Mouse (Mus musculus): ENCODE data around the gene Olfr1016. TPM values are rescaled to one million over a fixed set of nuclear protein-coding genes. Genes with fewer than 3 reads are reported as not detected.

Gene Olfr1016
- total RNA-seq (2014; fragmentation: Nextera tagmentation) (not detected in 2 replicates), total RNA-seq (2017) (not detected in 2 replicates)

- no peak for ATAC-seq (replicated peaks; ENCODE audit: poor library complexity, severe bottlenecking)
Observed at GRCm38 (mm10) chr2:85802444-85802843, at the start of gene Olfr1016. Olfr1016 (minus strand) TSS chr2:85802544.

GRCm38 (mm10) chr2:85846730-85847129 is 44.4 kb upstream of the Olfr1016 start, which contains the start of gene Olfr1020:
Olfr1020 (plus strand) TSS chr2:85847030.
- no peak for ATAC-seq (replicated peaks; ENCODE audit: poor library complexity, severe bottlenecking)

GRCm38 (mm10) chr2:85845383-85845782 is 43.0 kb upstream of the Olfr1016 start, which contains the start of gene Olfr1019:
Olfr1019 (minus strand) TSS chr2:85845483.
- ATAC-seq (replicated peaks; ENCODE audit: poor library complexity, severe bottlenecking), result no peak

- ATAC-seq (replicated peaks; ENCODE audit: poor library complexity, severe bottlenecking), result no peak
Observed at GRCm38 (mm10) chr2:85818179-85818578, 15.8 kb upstream of the Olfr1016 start, which contains the start of gene Olfr1018. Olfr1018 (plus strand) TSS chr2:85818479.

GRCm38 (mm10) chr2:85804501-85804900 is 2.2 kb upstream of the Olfr1016 start:
- no peak for ATAC-seq (replicated peaks; ENCODE audit: poor library complexity, severe bottlenecking)

- ATAC-seq (replicated peaks; ENCODE audit: poor library complexity, severe bottlenecking), result no peak
Observed at GRCm38 (mm10) chr2:85792331-85792730, 10.0 kb downstream of the Olfr1016 start.

- no peak for ATAC-seq (replicated peaks; ENCODE audit: poor library complexity, severe bottlenecking)
Observed at GRCm38 (mm10) chr2:85781717-85782116, 20.6 kb downstream of the Olfr1016 start, which contains the start of gene Olfr1015. Olfr1015 (plus strand) TSS chr2:85782017.

GRCm38 (mm10) chr2:85772413-85772812 is 29.9 kb downstream of the Olfr1016 start, which contains the start of gene Olfr1014:
Olfr1014 (plus strand) TSS chr2:85772713.
- ATAC-seq (replicated peaks; ENCODE audit: poor library complexity, severe bottlenecking), result no peak

- ATAC-seq (replicated peaks; ENCODE audit: poor library complexity, severe bottlenecking), result no peak
Observed at GRCm38 (mm10) chr2:85766798-85767197, 35.5 kb downstream of the Olfr1016 start, which contains the start of gene Olfr1013. Olfr1013 (plus strand) TSS chr2:85767098.

GRCm38 (mm10) chr2:85762666-85763065 is 39.7 kb downstream of the Olfr1016 start, which contains the start of gene Olfr1012:
Olfr1012 (minus strand) TSS chr2:85762766.
- ATAC-seq (replicated peaks; ENCODE audit: poor library complexity, severe bottlenecking), result no peak

- ATAC-seq (replicated peaks; ENCODE audit: poor library complexity, severe bottlenecking), result no peak
Observed at GRCm38 (mm10) chr2:85753822-85754221, 48.5 kb downstream of the Olfr1016 start.

Other genes with a start within 250 kb of the Olfr1016 start
- not detected in 2 replicates for gene Olfr996, start 223.3 kb downstream of the Olfr1016 start, total RNA-seq (2014; fragmentation: Nextera tagmentation)
- not detected in 2 replicates for gene Olfr996, start 223.3 kb downstream of the Olfr1016 start, total RNA-seq (2017)
- gene Olfr998, start 213.6 kb downstream of the Olfr1016 start, total RNA-seq (2014; fragmentation: Nextera tagmentation), result not detected in 2 replicates
- not detected in 2 replicates for gene Olfr998, start 213.6 kb downstream of the Olfr1016 start, total RNA-seq (2017)
- not detected in 2 replicates for gene Olfr1000, start 190.6 kb downstream of the Olfr1016 start, total RNA-seq (2014; fragmentation: Nextera tagmentation)
- gene Olfr1000, start 190.6 kb downstream of the Olfr1016 start, total RNA-seq (2017), result not detected in 2 replicates
- not detected in 2 replicates for gene Olfr1002, start 151.8 kb downstream of the Olfr1016 start, total RNA-seq (2014; fragmentation: Nextera tagmentation)
- gene Olfr1002, start 151.8 kb downstream of the Olfr1016 start, total RNA-seq (2017), result not detected in 2 replicates
- gene Olfr154, start 138.1 kb downstream of the Olfr1016 start, total RNA-seq (2014; fragmentation: Nextera tagmentation), result not detected in 2 replicates
- gene Olfr154, start 138.1 kb downstream of the Olfr1016 start, total RNA-seq (2017), result not detected in 2 replicates
- gene Olfr1006, start 123.8 kb downstream of the Olfr1016 start, total RNA-seq (2014; fragmentation: Nextera tagmentation), result not detected in 2 replicates
- not detected in 2 replicates for gene Olfr1006, start 123.8 kb downstream of the Olfr1016 start, total RNA-seq (2017)
- gene Olfr1008, start 113.1 kb downstream of the Olfr1016 start, total RNA-seq (2014; fragmentation: Nextera tagmentation), result not detected in 2 replicates
- not detected in 2 replicates for gene Olfr1008, start 113.1 kb downstream of the Olfr1016 start, total RNA-seq (2017)
- not detected in 2 replicates for gene Olfr1009, start 87.1 kb downstream of the Olfr1016 start, total RNA-seq (2014; fragmentation: Nextera tagmentation)
- gene Olfr1009, start 87.1 kb downstream of the Olfr1016 start, total RNA-seq (2017), result not detected in 2 replicates
- gene Olfr1012, start 39.8 kb downstream of the Olfr1016 start, total RNA-seq (2014; fragmentation: Nextera tagmentation), result not detected in 2 replicates
- gene Olfr1012, start 39.8 kb downstream of the Olfr1016 start, total RNA-seq (2017), result not detected in 2 replicates
- gene Olfr1013, start 35.4 kb downstream of the Olfr1016 start, total RNA-seq (2014; fragmentation: Nextera tagmentation), result not detected in 2 replicates
- gene Olfr1013, start 35.4 kb downstream of the Olfr1016 start, total RNA-seq (2017), result not detected in 2 replicates
- not detected in 2 replicates for gene Olfr1014, start 29.8 kb downstream of the Olfr1016 start, total RNA-seq (2014; fragmentation: Nextera tagmentation)
- gene Olfr1014, start 29.8 kb downstream of the Olfr1016 start, total RNA-seq (2017), result not detected in 2 replicates
- gene Olfr1015, start 20.5 kb downstream of the Olfr1016 start, total RNA-seq (2014; fragmentation: Nextera tagmentation), result not detected in 2 replicates
- gene Olfr1015, start 20.5 kb downstream of the Olfr1016 start, total RNA-seq (2017), result not detected in 2 replicates
- gene Olfr1018, start 15.9 kb upstream of the Olfr1016 start, total RNA-seq (2014; fragmentation: Nextera tagmentation), result not detected in 2 replicates
- gene Olfr1018, start 15.9 kb upstream of the Olfr1016 start, total RNA-seq (2017), result not detected in 2 replicates
- gene Olfr1019, start 42.9 kb upstream of the Olfr1016 start, total RNA-seq (2014; fragmentation: Nextera tagmentation), result not detected in 2 replicates
- gene Olfr1019, start 42.9 kb upstream of the Olfr1016 start, total RNA-seq (2017), result not detected in 2 replicates
- not detected in 2 replicates for gene Olfr1020, start 44.5 kb upstream of the Olfr1016 start, total RNA-seq (2014; fragmentation: Nextera tagmentation)
- gene Olfr1020, start 44.5 kb upstream of the Olfr1016 start, total RNA-seq (2017), result not detected in 2 replicates
- gene Olfr1022, start 66.0 kb upstream of the Olfr1016 start, total RNA-seq (2014; fragmentation: Nextera tagmentation), result not detected in 2 replicates
- gene Olfr1022, start 66.0 kb upstream of the Olfr1016 start, total RNA-seq (2017), result not detected in 2 replicates
- gene Olfr1023, start 83.1 kb upstream of the Olfr1016 start, total RNA-seq (2014; fragmentation: Nextera tagmentation), result not detected in 2 replicates
- not detected in 2 replicates for gene Olfr1023, start 83.1 kb upstream of the Olfr1016 start, total RNA-seq (2017)
- not detected in 2 replicates for gene Olfr1024, start 102.5 kb upstream of the Olfr1016 start, total RNA-seq (2014; fragmentation: Nextera tagmentation)
- not detected in 2 replicates for gene Olfr1024, start 102.5 kb upstream of the Olfr1016 start, total RNA-seq (2017)
- not detected in 2 replicates for gene Olfr1025-ps1, start 112.6 kb upstream of the Olfr1016 start, total RNA-seq (2014; fragmentation: Nextera tagmentation)
- gene Olfr1025-ps1, start 112.6 kb upstream of the Olfr1016 start, total RNA-seq (2017), result not detected in 2 replicates
- gene Olfr1026, start 119.0 kb upstream of the Olfr1016 start, total RNA-seq (2014; fragmentation: Nextera tagmentation), result not detected in 2 replicates
- not detected in 2 replicates for gene Olfr1026, start 119.0 kb upstream of the Olfr1016 start, total RNA-seq (2017)
- not detected in 2 replicates for gene Olfr1028, start 147.9 kb upstream of the Olfr1016 start, total RNA-seq (2014; fragmentation: Nextera tagmentation)
- gene Olfr1028, start 147.9 kb upstream of the Olfr1016 start, total RNA-seq (2017), result not detected in 2 replicates
- gene Olfr1029, start 171.4 kb upstream of the Olfr1016 start, total RNA-seq (2014; fragmentation: Nextera tagmentation), result not detected in 2 replicates
- gene Olfr1029, start 171.4 kb upstream of the Olfr1016 start, total RNA-seq (2017), result not detected in 2 replicates
- gene Olfr1030, start 176.7 kb upstream of the Olfr1016 start, total RNA-seq (2014; fragmentation: Nextera tagmentation), result not detected in 2 replicates
- gene Olfr1030, start 176.7 kb upstream of the Olfr1016 start, total RNA-seq (2017), result not detected in 2 replicates
- not detected in 2 replicates for gene Olfr1031, start 187.8 kb upstream of the Olfr1016 start, total RNA-seq (2014; fragmentation: Nextera tagmentation)
- not detected in 2 replicates for gene Olfr1031, start 187.8 kb upstream of the Olfr1016 start, total RNA-seq (2017)
- gene Olfr1032, start 203.0 kb upstream of the Olfr1016 start, total RNA-seq (2014; fragmentation: Nextera tagmentation), result not detected in 2 replicates
- not detected in 2 replicates for gene Olfr1032, start 203.0 kb upstream of the Olfr1016 start, total RNA-seq (2017)
- 0.71 TPM in 1 of 2 replicates, not detected in the other for gene Olfr1033, start 218.1 kb upstream of the Olfr1016 start, total RNA-seq (2014; fragmentation: Nextera tagmentation)
- gene Olfr1033, start 218.1 kb upstream of the Olfr1016 start, total RNA-seq (2017), result not detected in 2 replicates
- gene Olfr1034, start 243.3 kb upstream of the Olfr1016 start, total RNA-seq (2014; fragmentation: Nextera tagmentation), result not detected in 2 replicates
- not detected in 2 replicates for gene Olfr1034, start 243.3 kb upstream of the Olfr1016 start, total RNA-seq (2017)

Measured in granulocyte monocyte progenitor cell, adult 5-6 weeks (primary cell).